11 mouse cellular contexts compared by ENCODE assay signal in genomic region chr11:101647093-101647492, GRCm38 (mm10). TPM values are rescaled to one million over a fixed set of nuclear protein-coding genes. Genes with fewer than 3 reads are reported as not detected.
"Had no signal": no experiment of that assay in that cellular context is flagged by ENCODE, and none has a peak within 500 bp of the region (broad histone marks: within the 10 kb centered on the region; RNA-seq: fewer than 3 reads in every experiment).

No protein-coding gene starts in this region.

RNA-seq across cellular contexts. Expression of gene Gm11634, which starts 48.0 kb away (rescaled TPM):
- polyA plus RNA-seq: liver, embryonic 14.5 days; lung, embryonic 14.5 days; lung, postnatal 0 days; macrophage; midbrain, embryonic 12.5 days; midbrain, embryonic 14.5 days; midbrain, postnatal 0 days; neural tube, embryonic 12.5 days; spleen, adult 2 months; stomach, embryonic 15.5 days; thymus, postnatal 0 days had no signal
